Mouse (Mus musculus) G1E (cell line): ENCODE data around the gene Lin7c. TPM values are rescaled to one million over a fixed set of nuclear protein-coding genes. Genes with fewer than 3 reads are reported as not detected.

Source experiments
- ATAC-seq: 2 replicates; pipeline ENCODE4 v1.8.0; 2016; ENCODE audit warnings: mild to moderate bottlenecking; ENCODE audit not compliant: insufficient number of reproducible peaks, poor library complexity, low FRiP score, severe bottlenecking; ENCODE audit errors: extremely low read depth
- DNase-seq: peaks from one replicate; pipeline ENCODE4 v3.0.0; 2012; ENCODE audit warnings: low spot score
- H3K27me3 ChIP-seq: 2 replicates; pipeline ENCODE4 v1.6.1; 2012; ENCODE audit warnings: mild to moderate bottlenecking, low read length, inconsistent platforms; ENCODE audit not compliant: insufficient read depth
- H3K36me3 ChIP-seq: replicated peaks from 2 replicates; pipeline ENCODE3; 2012; ENCODE audit warnings: mild to moderate bottlenecking, inconsistent platforms
- H3K4me1 ChIP-seq: 2 replicates; pipeline ENCODE4 v1.6.1; 2012; ENCODE audit warnings: low read depth, low read length, inconsistent platforms, mixed read lengths; ENCODE audit not compliant: insufficient read depth
- H3K4me3 ChIP-seq: 2 replicates; pipeline ENCODE4 v1.5.1; 2012; ENCODE audit warnings: low read depth, mild to moderate bottlenecking, inconsistent platforms, low read length, moderate library complexity, mixed read lengths
- H3K9me3 ChIP-seq: replicated peaks from 2 replicates; pipeline ENCODE4 v1.6.1; 2012; ENCODE audit warnings: inconsistent platforms
- CTCF ChIP-seq: IDR thresholded peaks from 2 replicates; pipeline ENCODE4 v1.5.1; 2012; ENCODE audit warnings: low read depth, low read length, inconsistent platforms, mixed read lengths
- GATA1 ChIP-seq: IDR thresholded peaks from 2 replicates; pipeline ENCODE4 v1.6.1; 2012; ENCODE audit warnings: borderline replicate concordance, low read length, inconsistent platforms, mixed read lengths
- GATA2 ChIP-seq: IDR thresholded peaks from 2 replicates; pipeline ENCODE4 v1.6.1; 2012; ENCODE audit warnings: low read depth, low read length, inconsistent platforms, borderline replicate concordance
- POLR2AphosphoS5 ChIP-seq: IDR thresholded peaks from 2 replicates; pipeline ENCODE4 v1.6.1; 2012; ENCODE audit warnings: low read depth, low read length, inconsistent platforms; ENCODE audit not compliant: insufficient replicate concordance
- TAL1 ChIP-seq: conservative IDR thresholded peaks from 2 replicates; pipeline ENCODE4 v1.6.1; 2012; ENCODE audit warnings: low read depth, low read length, inconsistent platforms, mixed read lengths
- polyA plus RNA-seq: library from polyadenylated mRNA; stranded (reverse); fragments of >175 nt; gene quantifications from 2 replicates; pipeline ENCODE4 v1.2.3, GENCODE M21; 2012
- total RNA-seq, 2 experiments: library from RNA; stranded (forward) in 1 of 2; stranded (reverse) in 1 of 2; fragments of 200-1000 nt in 1 of 2; fragments of >200 nt in 1 of 2; fragmentation: Nextera tagmentation in 1 of 2; gene quantifications; 2 replicates each; pipeline ENCODE4 v1.2.3; 2014 to 2017

Lin7c gene
- total and polyA plus RNA-seq, 3 experiments = 4.6 to 110 (median 99.3) TPM

GRCm38 (mm10) chr2:109942810-109943570 lies 52.3 kb downstream of the Lin7c start:
- TF ChIP-seq GATA2 = no peak
- TF ChIP-seq GATA1 = no peak
- no peak for TF ChIP-seq TAL1
- TF ChIP-seq CTCF = no peak
- no peak for TF ChIP-seq POLR2AphosphoS5
- Histone ChIP-seq H3K36me3 (no peaks in the 10 kb centered on the region), H3K4me3 (no peak overlapping the region), H3K9me3 (no peaks in the 10 kb centered on the region), H3K4me1 (peaks cover 8% of the 10 kb centered on the region), H3K27me3 (no peaks in the 10 kb centered on the region)
- no peak for ATAC-seq
- no peak for DNase-seq

GRCm38 (mm10) chr2:109944995-109945394 lies 54.3 kb downstream of the Lin7c start:
- Histone ChIP-seq H3K27me3 (no peaks in the 10 kb centered on the region), H3K9me3 (no peaks in the 10 kb centered on the region), H3K36me3 (no peaks in the 10 kb centered on the region), H3K4me1 (peaks cover 8% of the 10 kb centered on the region), H3K4me3 (no peak overlapping the region)
- no peak for DNase-seq
- ATAC-seq = no peak
- TF ChIP-seq GATA2 = no peak
- TF ChIP-seq GATA1 = no peak
- no peak for TF ChIP-seq POLR2AphosphoS5
- no peak for TF ChIP-seq CTCF
- TF ChIP-seq TAL1 = no peak

- H3K4me3 ChIP-seq = no peak overlapping the region
- TF ChIP-seq POLR2AphosphoS5 (no peak), TAL1 (no peak), CTCF (no peak), GATA1 (no peak), GATA2 (no peak)
- ATAC-seq (no peak), DNase-seq (no peak)
- peaks cover 8% of the 10 kb centered on the region for H3K4me1 ChIP-seq
- H3K36me3 ChIP-seq = no peaks in the 10 kb centered on the region
- H3K27me3 ChIP-seq = no peaks in the 10 kb centered on the region
- H3K9me3 ChIP-seq = no peaks in the 10 kb centered on the region
Measured at GRCm38 (mm10) chr2:109945532-109945931, 54.9 kb downstream of the Lin7c start.

GRCm38 (mm10) chr2:109946426-109946825 lies 55.8 kb downstream of the Lin7c start:
- no peak overlapping the region for H3K4me3 ChIP-seq
- H3K36me3 ChIP-seq = no peaks in the 10 kb centered on the region
- no peaks in the 10 kb centered on the region for H3K27me3 ChIP-seq
- no peaks in the 10 kb centered on the region for H3K9me3 ChIP-seq
- ATAC-seq = no peak
- no peak for TF ChIP-seq POLR2AphosphoS5
- TF ChIP-seq GATA1 = no peak
- TF ChIP-seq GATA2 = no peak
- TF ChIP-seq TAL1 = no peak
- no peak for TF ChIP-seq CTCF
- peaks cover 14% of the 10 kb centered on the region for H3K4me1 ChIP-seq
- DNase-seq = no peak

GRCm38 (mm10) chr2:109949519-109949918 lies 58.9 kb downstream of the Lin7c start:
- TF ChIP-seq GATA1 (no peak), GATA2 (no peak), TAL1 (no peak), CTCF (no peak), POLR2AphosphoS5 (no peak)
- H3K4me1 ChIP-seq = peaks cover 39% of the 10 kb centered on the region
- ATAC-seq = no peak
- no peaks in the 10 kb centered on the region for H3K36me3 ChIP-seq
- no peaks in the 10 kb centered on the region for H3K27me3 ChIP-seq
- DNase-seq = no peak
- no peaks in the 10 kb centered on the region for H3K9me3 ChIP-seq
- H3K4me3 ChIP-seq = no peak overlapping the region

- DNase-seq (no peak), ATAC-seq (no peak)
- TF ChIP-seq POLR2AphosphoS5 = no peak
- no peak for TF ChIP-seq TAL1
- TF ChIP-seq GATA2 = no peak
- TF ChIP-seq GATA1 = no peak
- no peak for TF ChIP-seq CTCF
- Histone ChIP-seq H3K27me3 (no peaks in the 10 kb centered on the region), H3K9me3 (no peaks in the 10 kb centered on the region), H3K4me3 (no peak overlapping the region), H3K4me1 (peaks cover 39% of the 10 kb centered on the region), H3K36me3 (no peaks in the 10 kb centered on the region)
Measured at GRCm38 (mm10) chr2:109950311-109950710, 59.7 kb downstream of the Lin7c start.

Other genes starting within 250 kb of the Lin7c start
- not detected in 2 replicates for gene Bdnf, start 216.2 kb upstream of the Lin7c start, total RNA-seq (2014; fragmentation: Nextera tagmentation)
- gene Bdnf, start 216.2 kb upstream of the Lin7c start, total RNA-seq (2017) = under 0.01 and 0.05 TPM in 2 replicates
- not detected in 2 replicates for gene Bdnf, start 216.2 kb upstream of the Lin7c start, polyA plus RNA-seq
- 12.1 and 14.2 TPM in 2 replicates for gene Lgr4, start 26.8 kb downstream of the Lin7c start, total RNA-seq (2014; fragmentation: Nextera tagmentation)
- gene Lgr4, start 26.8 kb downstream of the Lin7c start, total RNA-seq (2017) = 7.1 and 7.7 TPM in 2 replicates
- 0.98 and 1.1 TPM in 2 replicates for gene Lgr4, start 26.8 kb downstream of the Lin7c start, polyA plus RNA-seq
- 59.7 and 65.5 TPM in 2 replicates for gene Ccdc34, start 127.0 kb downstream of the Lin7c start, total RNA-seq (2014; fragmentation: Nextera tagmentation)
- gene Ccdc34, start 127.0 kb downstream of the Lin7c start, total RNA-seq (2017) = 29.5 and 33.9 TPM in 2 replicates
- gene Ccdc34, start 127.0 kb downstream of the Lin7c start, polyA plus RNA-seq = 15.2 and 17.5 TPM in 2 replicates